Mouse (Mus musculus) ES-Bruce4 (cell line): ENCODE data around the gene Pcsk4. TPM values are rescaled to one million over a fixed set of nuclear protein-coding genes. Genes with fewer than 3 reads are reported as not detected.
A peak's percentile ranks its signal among the peaks of the same experiment; 100 is the strongest.

Experiments
- H3K27ac ChIP-seq: 2 replicates; pipeline ENCODE4 v1.5.1; 2012; ENCODE audit warnings: low read length, inconsistent platforms; ENCODE audit not compliant: insufficient read depth
- H3K27me3 ChIP-seq: 2 replicates; pipeline ENCODE4 v1.6.1; 2012; ENCODE audit warnings: mild to moderate bottlenecking, low read length, inconsistent platforms; ENCODE audit not compliant: control insufficient read depth, poor library complexity, insufficient read depth, severe bottlenecking
- H3K36me3 ChIP-seq: 2 replicates; pipeline ENCODE4 v1.6.1; 2012; ENCODE audit warnings: inconsistent platforms, mild to moderate bottlenecking, low read length, moderate library complexity; ENCODE audit not compliant: control insufficient read depth, poor library complexity, insufficient read depth, severe bottlenecking
- H3K4me1 ChIP-seq: one replicate; pipeline ENCODE4 v1.8.1; 2011; ENCODE audit warnings: low read length; ENCODE audit not compliant: control insufficient read depth, insufficient read depth
- H3K4me3 ChIP-seq: 2 replicates; pipeline ENCODE4 v1.5.1; 2011; ENCODE audit warnings: low read depth, mild to moderate bottlenecking, low read length
- H3K9ac ChIP-seq: 2 replicates; pipeline ENCODE4 v1.6.1; 2012; ENCODE audit warnings: low read depth, mild to moderate bottlenecking, inconsistent platforms; ENCODE audit not compliant: poor library complexity, severe bottlenecking
- H3K9me3 ChIP-seq: replicated peaks from 2 replicates; pipeline ENCODE4 v1.6.1; 2012; ENCODE audit warnings: mild to moderate bottlenecking, low read length, inconsistent platforms; ENCODE audit not compliant: control insufficient read depth, poor library complexity, insufficient read depth, severe bottlenecking
- CTCF ChIP-seq: IDR thresholded peaks from one replicate; pipeline ENCODE4 v1.8.1; 2011; ENCODE audit warnings: low read depth, low read length
- EP300 ChIP-seq: IDR thresholded peaks from 2 replicates; pipeline ENCODE4 v1.6.1; 2011; ENCODE audit warnings: low read depth, low read length; ENCODE audit not compliant: insufficient read depth
- POLR2A ChIP-seq: IDR thresholded peaks from one replicate; pipeline ENCODE4 v1.8.1; 2011; ENCODE audit warnings: low read length; ENCODE audit not compliant: insufficient read depth
- polyA plus RNA-seq: library from polyadenylated mRNA; stranded (reverse); fragments of >200 nt; gene quantifications from 2 replicates; pipeline ENCODE4 v1.2.4, GENCODE M21; 2011; ENCODE audit warnings: low read depth; ENCODE audit not compliant: missing spikeins, insufficient read depth, insufficient read length

The Pcsk4 gene
- polyA plus RNA-seq, 1 experiment = 2.8 TPM

DNA sequence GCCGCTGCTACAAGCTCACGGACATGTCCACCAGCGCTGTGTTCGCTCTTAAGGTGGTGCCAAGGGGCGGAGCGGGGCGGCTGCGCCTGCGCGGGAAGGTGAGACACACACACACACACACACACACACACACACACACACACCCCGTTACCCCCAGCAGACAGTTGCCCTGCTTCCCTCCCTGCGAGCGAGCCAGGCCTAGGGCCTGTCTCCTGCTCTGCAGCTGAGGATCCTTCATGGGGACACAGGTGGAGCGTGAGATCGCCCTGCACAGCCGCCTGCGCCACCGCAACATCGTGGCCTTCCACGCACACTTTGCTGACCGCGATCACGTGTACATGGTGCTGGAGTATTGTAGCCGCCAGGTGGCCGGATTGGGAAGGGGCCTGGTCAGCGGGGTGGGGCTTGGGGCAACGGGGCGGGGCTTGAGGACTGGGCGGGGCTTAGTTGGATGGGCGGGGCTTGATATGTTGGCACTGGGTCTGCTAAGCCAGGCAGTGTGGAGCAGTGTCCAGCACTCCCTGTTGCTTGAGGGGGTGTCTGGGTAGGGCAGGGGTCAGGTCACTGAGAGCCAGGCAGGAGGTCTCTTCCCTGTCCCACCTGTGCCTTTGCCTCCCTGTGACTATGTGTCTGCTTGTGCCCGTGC is 28.8 kb upstream of the Pcsk4 start:
- Histone ChIP-seq H3K4me1 (no peaks in the 10 kb centered on the region), H3K9ac (peak overlapping the region; percentile 6; the same call in 1 of the 2 replicates), H3K36me3 (no peaks in the 10 kb centered on the region), H3K4me3 (peak overlapping the region; percentile 26), H3K27me3 (no peaks in the 10 kb centered on the region), H3K9me3 (no peaks in the 10 kb centered on the region), H3K27ac (no peak overlapping the region)
- TF ChIP-seq POLR2A (no peak), EP300 (no peak), CTCF (no peak)

DNA sequence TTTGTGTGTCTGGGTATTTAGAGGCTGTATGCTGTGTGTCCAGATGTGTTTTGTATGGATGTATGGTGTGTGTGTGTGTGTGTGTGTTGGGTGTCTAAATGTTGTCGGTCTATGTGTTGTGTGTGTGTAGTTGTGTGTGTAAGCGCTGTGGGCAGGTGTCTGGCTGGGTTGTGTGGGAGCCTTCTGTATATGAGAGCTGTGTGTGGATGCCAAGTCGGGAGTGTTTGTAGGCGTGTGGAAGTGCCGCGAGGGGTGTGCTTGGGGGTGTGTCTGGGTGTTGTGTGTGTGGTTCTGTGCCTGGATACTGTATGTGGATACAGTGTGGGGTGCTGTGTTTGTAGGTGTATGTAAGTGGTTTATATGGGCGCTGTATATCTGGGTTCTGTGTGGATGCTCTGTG is 28.0 kb upstream of the Pcsk4 start:
- Histone ChIP-seq H3K27me3 (no peaks in the 10 kb centered on the region), H3K9me3 (no peaks in the 10 kb centered on the region), H3K27ac (no peak overlapping the region), H3K9ac (no peak overlapping the region), H3K4me1 (no peaks in the 10 kb centered on the region), H3K36me3 (no peaks in the 10 kb centered on the region), H3K4me3 (no peak overlapping the region)
- TF ChIP-seq CTCF (no peak), POLR2A (no peak), EP300 (no peak)

DNA sequence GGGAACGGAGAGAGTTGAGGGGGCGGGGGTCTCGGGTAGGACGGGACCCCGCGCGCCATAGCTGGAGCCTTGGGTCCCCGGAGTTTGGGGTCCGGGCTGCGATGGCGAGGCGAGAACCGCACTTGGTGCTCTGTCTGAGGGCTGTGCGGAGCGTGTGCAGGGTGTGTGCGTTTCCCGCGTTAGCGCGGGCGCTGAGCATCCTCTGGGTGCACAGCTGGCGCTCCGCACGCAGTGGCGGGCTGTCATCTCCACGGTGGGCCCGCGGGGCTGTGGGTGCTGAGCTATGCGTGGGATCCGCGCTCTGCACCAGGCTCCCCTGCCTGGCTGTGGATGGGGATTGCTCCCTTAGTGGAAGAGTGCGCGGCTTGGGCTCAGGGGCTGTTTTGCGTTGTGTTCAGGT is 27.4 kb upstream of the Pcsk4 start:
- Histone ChIP-seq H3K4me3 (peak overlapping the region; percentile 54), H3K27ac (no peak overlapping the region), H3K9me3 (no peaks in the 10 kb centered on the region), H3K36me3 (no peaks in the 10 kb centered on the region), H3K4me1 (no peaks in the 10 kb centered on the region), H3K9ac (peak overlapping the region; percentile 75), H3K27me3 (no peaks in the 10 kb centered on the region)
- TF ChIP-seq CTCF = no peak
- TF ChIP-seq EP300 = no peak
- TF ChIP-seq POLR2A = no peak

DNA sequence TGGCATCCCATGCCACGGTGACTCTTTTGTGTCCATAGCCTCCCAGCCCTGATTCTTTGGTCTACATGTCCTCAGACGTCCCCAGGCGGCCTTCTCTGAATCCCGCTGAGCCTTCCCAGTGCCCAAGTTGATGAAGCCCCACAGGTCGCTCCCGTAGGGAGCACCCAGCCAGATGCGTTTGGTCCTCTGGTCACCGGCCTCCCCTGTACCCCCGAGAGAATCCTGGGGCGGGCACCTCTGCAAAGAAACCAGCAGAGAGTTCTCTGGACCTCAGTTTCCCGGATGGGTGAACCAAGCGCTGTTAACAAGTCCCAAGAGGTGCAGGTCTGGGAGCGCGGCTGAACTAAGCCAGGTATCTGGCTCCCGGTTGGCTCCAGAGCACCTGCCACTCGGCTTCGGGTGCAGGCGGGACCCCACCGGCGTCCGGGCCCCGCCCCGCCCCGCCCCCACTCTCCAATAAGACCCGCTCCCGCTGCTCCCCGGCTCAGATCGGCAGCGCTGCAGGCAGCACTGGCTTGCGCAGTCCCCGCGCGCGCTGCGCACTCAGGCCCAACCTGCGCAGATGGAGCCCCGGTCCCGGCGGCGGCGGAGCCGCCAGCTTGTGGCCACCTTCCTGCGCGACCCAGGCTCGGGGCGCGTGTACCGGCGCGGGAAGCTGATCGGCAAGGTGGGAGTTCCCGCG is 26.8 kb upstream of the Pcsk4 start, which contains the start of gene Plk5:
Gene Plk5, plus strand, starts transcription at position 459 of the 682 bp plus-strand sequence.
- Histone ChIP-seq H3K9me3 (no peaks in the 10 kb centered on the region), H3K27ac (no peak within 1 kb of the TSS), H3K27me3 (no peaks in the 10 kb centered on the region), H3K36me3 (no peaks in the 10 kb centered on the region), H3K4me1 (no peaks in the 10 kb centered on the region), H3K4me3 (peak within 1 kb of the TSS; percentile 54), H3K9ac (peak within 1 kb of the TSS; percentile 75)
- no peak for TF ChIP-seq EP300
- no peak for TF ChIP-seq POLR2A

DNA sequence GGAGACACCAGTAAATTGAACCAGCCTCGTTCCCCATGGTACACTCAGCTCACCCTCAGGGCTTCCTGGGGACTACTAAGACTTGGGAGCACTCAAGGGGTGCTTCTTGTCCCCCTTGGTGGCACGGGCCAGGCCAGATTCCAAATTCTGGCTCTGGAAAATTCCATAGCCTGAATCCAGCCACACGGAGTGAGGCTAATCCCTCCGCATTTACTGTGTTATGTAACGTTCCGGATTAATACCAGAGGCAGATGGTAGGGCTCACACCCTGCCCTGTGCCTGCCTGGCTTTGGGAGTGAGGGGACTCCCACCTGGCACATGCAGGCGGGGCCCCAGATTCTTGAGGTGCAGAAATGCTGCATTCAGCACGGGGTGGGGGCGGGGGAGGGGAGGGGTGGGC is 26.1 kb upstream of the Pcsk4 start:
- H3K4me1 ChIP-seq = no peaks in the 10 kb centered on the region
- H3K36me3 ChIP-seq = no peaks in the 10 kb centered on the region
- H3K4me3 ChIP-seq = no peak overlapping the region
- H3K27me3 ChIP-seq = no peaks in the 10 kb centered on the region
- H3K27ac ChIP-seq = no peak overlapping the region
- no peak overlapping the region for H3K9ac ChIP-seq
- H3K9me3 ChIP-seq = no peaks in the 10 kb centered on the region
- TF ChIP-seq EP300 (no peak), POLR2A (no peak), CTCF (no peak)

DNA sequence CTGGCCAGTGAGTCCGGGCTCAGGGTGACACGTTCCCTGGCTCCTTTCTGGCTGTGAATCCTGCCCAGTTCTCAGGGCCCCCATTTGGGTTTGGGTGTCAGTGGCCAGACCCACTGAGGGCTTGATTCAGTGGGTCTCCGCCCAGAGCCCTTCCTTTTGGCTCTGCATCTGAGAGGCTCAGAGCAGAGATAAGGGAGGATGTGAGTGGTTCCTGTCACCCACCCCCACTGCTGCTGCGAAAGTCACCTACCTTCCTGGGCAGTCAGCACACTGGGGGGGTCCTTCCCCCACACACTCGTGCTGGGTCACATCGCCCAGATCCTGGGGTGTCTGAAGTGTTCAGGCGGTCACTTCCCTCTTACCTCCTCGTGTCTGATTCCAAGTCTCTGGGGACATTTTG is 23.4 kb upstream of the Pcsk4 start:
- no peaks in the 10 kb centered on the region for H3K4me1 ChIP-seq
- TF ChIP-seq CTCF = no peak

More for the DNA sequence above, 23.4 kb upstream of the Pcsk4 start:
- Histone ChIP-seq H3K36me3 (no peaks in the 10 kb centered on the region), H3K9ac (no peak overlapping the region), H3K27me3 (no peaks in the 10 kb centered on the region), H3K4me3 (no peak overlapping the region), H3K27ac (no peak overlapping the region), H3K9me3 (no peaks in the 10 kb centered on the region)
